13 mouse cellular contexts compared by ENCODE assay signal in genomic region chr12:55983565-55984351, GRCm38 (mm10).
DNase-seq lines count a peak whose midpoint lies in the region; ATAC-seq lines count a peak whose summit lies in the region.
"Had no signal": no experiment of that assay in that cellular context is flagged by ENCODE, and none has a peak within 500 bp of the region (broad histone marks: within the 10 kb centered on the region; RNA-seq: fewer than 3 reads in every experiment).

No protein-coding gene starts in this region.

- 17% methylated on average over 11 of the region's 11 CpGs for WGBS in forebrain, embryonic 11.5 days
- WGBS in forebrain, embryonic 10.5 days = 57% methylated on average over 11 of the region's 11 CpGs
- WGBS in hindbrain, embryonic 15.5 days = 15% methylated on average over 11 of the region's 11 CpGs
- WGBS in neural tube, embryonic 12.5 days = 38% methylated on average over 11 of the region's 11 CpGs
- WGBS in limb, embryonic 10.5 days = 87% methylated on average over 11 of the region's 11 CpGs

- peak; percentile 89 for ATAC-seq in forebrain, embryonic 11.5 days (replicated peaks; ENCODE audit: low FRiP score)
- peak; percentile 75 for ATAC-seq in hindbrain, embryonic 15.5 days (ENCODE audit: low FRiP score, low read depth)
- peak; percentile 72 for ATAC-seq in neural tube, embryonic 12.5 days (ENCODE audit: low FRiP score, low read depth)
- ATAC-seq: liver, postnatal 0 days had no signal

- peak overlapping the region; percentile 12; the same call in 1 of the 2 replicates for H3K4me2 ChIP-seq in forebrain, embryonic 11.5 days (ENCODE audit: low read depth, low read length, severe bottlenecking)
- H3K4me2 ChIP-seq in hindbrain, embryonic 15.5 days = peak overlapping the region; percentile 26
- peak overlapping the region; percentile 43 for H3K4me2 ChIP-seq in neural tube, embryonic 12.5 days (replicated peaks)
- H3K4me2 ChIP-seq: limb, embryonic 12.5 days had no signal

- no peaks in the 10 kb centered on the region for H3K4me1 ChIP-seq in forebrain, embryonic 11.5 days (replicated peaks; ENCODE audit: control insufficient read depth, insufficient read depth, low read length)
- H3K4me1 ChIP-seq in forebrain, embryonic 10.5 days = peaks cover 20% of the 10 kb centered on the region
- peaks cover 10% of the 10 kb centered on the region; the same call in 1 of the 2 replicates for H3K4me1 ChIP-seq in hindbrain, embryonic 15.5 days (replicated peaks)
- H3K4me1 ChIP-seq in neural tube, embryonic 12.5 days = peaks cover 8% of the 10 kb centered on the region; the same call in 1 of the 2 replicates
- no peaks in the 10 kb centered on the region for H3K4me1 ChIP-seq in limb, embryonic 10.5 days
- H3K4me1 ChIP-seq: limb, embryonic 12.5 days had no signal

- H3K27me3 ChIP-seq in forebrain, embryonic 11.5 days (ENCODE audit: control insufficient read depth, insufficient read depth, low read length) = peaks cover 6% of the 10 kb centered on the region; the same call in 1 of the 2 replicates
- H3K27me3 ChIP-seq in forebrain, embryonic 10.5 days (ENCODE audit: poor library complexity, severe bottlenecking) = peaks cover 58% of the 10 kb centered on the region
- H3K27me3 ChIP-seq in hindbrain, embryonic 15.5 days = no peaks in the 10 kb centered on the region
- no peaks in the 10 kb centered on the region for H3K27me3 ChIP-seq in neural tube, embryonic 12.5 days (replicated peaks)
- H3K27me3 ChIP-seq in limb, embryonic 10.5 days (ENCODE audit: low read depth, poor library complexity, severe bottlenecking) = no peaks in the 10 kb centered on the region
- H3K27me3 ChIP-seq: limb, embryonic 12.5 days had no signal

- no peaks in the 10 kb centered on the region for H3K9me3 ChIP-seq in forebrain, embryonic 11.5 days (ENCODE audit: control insufficient read depth, low read length)
- H3K9me3 ChIP-seq in forebrain, embryonic 10.5 days = no peaks in the 10 kb centered on the region
- H3K9me3 ChIP-seq in hindbrain, embryonic 15.5 days = no peaks in the 10 kb centered on the region
- no peaks in the 10 kb centered on the region for H3K9me3 ChIP-seq in neural tube, embryonic 12.5 days
- H3K9me3 ChIP-seq in limb, embryonic 10.5 days (replicated peaks) = no peaks in the 10 kb centered on the region
- H3K9me3 ChIP-seq: limb, embryonic 12.5 days had no signal

- no peak for DNase-seq in forebrain, embryonic 11.5 days (ENCODE audit: low spot score)
- no peak for DNase-seq in forebrain, embryonic 10.5 days (ENCODE audit: extremely low spot score, low spot score)
- peak; percentile 35 for DNase-seq in embryo, embryonic 11 days
- DNase-seq in limb, embryonic 10.5 days (ENCODE audit: low spot score) = no peak
- DNase-seq in heart, adult 11 months = no peak
- DNase-seq in cerebellum, postnatal 4 days (ENCODE audit: low spot score in 2 of 2) = no peak
- DNase-seq: cerebellum, adult 8-10 months; gastrocnemius, postnatal 25 days; kidney, adult 11 months; liver, postnatal 0 days had no signal

- H3K4me3 ChIP-seq in forebrain, embryonic 11.5 days (ENCODE audit: low read depth, low read length) = no peak overlapping the region
- no peak overlapping the region for H3K4me3 ChIP-seq in forebrain, embryonic 10.5 days
- no peak overlapping the region for H3K4me3 ChIP-seq in hindbrain, embryonic 15.5 days
- no peak overlapping the region for H3K4me3 ChIP-seq in neural tube, embryonic 12.5 days
- no peak overlapping the region for H3K4me3 ChIP-seq in limb, embryonic 10.5 days
- H3K4me3 ChIP-seq: limb, embryonic 12.5 days had no signal

- no peak overlapping the region for H3K9ac ChIP-seq in forebrain, embryonic 11.5 days (ENCODE audit: low read length)
- H3K9ac ChIP-seq in hindbrain, embryonic 15.5 days = no peak overlapping the region
- no peak overlapping the region for H3K9ac ChIP-seq in neural tube, embryonic 12.5 days
- H3K9ac ChIP-seq: limb, embryonic 12.5 days; liver, postnatal 0 days had no signal

- no peaks in the 10 kb centered on the region for H3K36me3 ChIP-seq in forebrain, embryonic 11.5 days (ENCODE audit: control insufficient read depth, insufficient read depth, low read length)
- no peaks in the 10 kb centered on the region for H3K36me3 ChIP-seq in forebrain, embryonic 10.5 days (replicated peaks)
- no peaks in the 10 kb centered on the region for H3K36me3 ChIP-seq in hindbrain, embryonic 15.5 days
- no peaks in the 10 kb centered on the region for H3K36me3 ChIP-seq in neural tube, embryonic 12.5 days
- H3K36me3 ChIP-seq in limb, embryonic 10.5 days = no peaks in the 10 kb centered on the region
- H3K36me3 ChIP-seq: limb, embryonic 12.5 days had no signal

- H3K27ac ChIP-seq in forebrain, embryonic 11.5 days (ENCODE audit: low read depth, low read length) = no peak overlapping the region; the same call in 1 of the 2 replicates
- no peak overlapping the region for H3K27ac ChIP-seq in forebrain, embryonic 10.5 days
- no peak overlapping the region for H3K27ac ChIP-seq in hindbrain, embryonic 15.5 days (replicated peaks)
- no peak overlapping the region for H3K27ac ChIP-seq in neural tube, embryonic 12.5 days
- no peak overlapping the region for H3K27ac ChIP-seq in limb, embryonic 10.5 days
- H3K27ac ChIP-seq: limb, embryonic 12.5 days had no signal
